Mouse (Mus musculus) liver, postnatal 0 days (tissue): ENCODE data around the gene Dync1li2. TPM values are rescaled to one million over a fixed set of nuclear protein-coding genes. Genes with fewer than 3 reads are reported as not detected.

ENCODE experiments used
- ATAC-seq: fragments of 200-750 bp; cut with Nextera tagmentation; 2 replicates; pipeline ENCODE4 v1.8.0; 2017; ENCODE audit warnings: mild to moderate bottlenecking, moderate library complexity
- DNase-seq: peaks from one replicate; pipeline ENCODE4 v3.0.0-alpha.2; 2016
- H3K27ac ChIP-seq: fragments of 300-500 bp; sonication (generic); 2 replicates; pipeline ENCODE4 v1.5.1; 2014; ENCODE audit warnings: antibody characterized with exemption, moderate library complexity, mild to moderate bottlenecking, low read depth
- H3K27me3 ChIP-seq: fragments of 300-500 bp; sonication (generic); 2 replicates; pipeline ENCODE4 v1.6.1; 2014; ENCODE audit warnings: low read length, control low read depth, mixed read lengths; ENCODE audit not compliant: insufficient read depth
- H3K36me3 ChIP-seq: fragments of 300-500 bp; sonication (generic); replicated peaks from 2 replicates; pipeline ENCODE4 v1.6.1; 2014; ENCODE audit warnings: mild to moderate bottlenecking, control low read depth, low read length, moderate library complexity, mixed read lengths; ENCODE audit not compliant: insufficient read depth
- H3K4me1 ChIP-seq: fragments of 300-500 bp; sonication (generic); 2 replicates; pipeline ENCODE4 v1.6.1; 2014; ENCODE audit warnings: antibody characterized with exemption, mild to moderate bottlenecking, control low read depth; ENCODE audit not compliant: insufficient read depth
- H3K4me2 ChIP-seq: fragments of 300-500 bp; sonication (generic); 2 replicates; pipeline ENCODE4 v1.6.1; 2014; ENCODE audit warnings: low read depth, mild to moderate bottlenecking, low read length, moderate library complexity, mixed read lengths
- H3K4me3 ChIP-seq: fragments of 300-500 bp; sonication (generic); 2 replicates; pipeline ENCODE4 v1.5.1; 2014; ENCODE audit warnings: low read depth, low read length
- H3K9ac ChIP-seq: fragments of 300-500 bp; sonication (generic); replicated peaks from 2 replicates; pipeline ENCODE4 v1.6.1; 2014; ENCODE audit warnings: mild to moderate bottlenecking, moderate library complexity
- H3K9me3 ChIP-seq: fragments of 300-500 bp; sonication (generic); 2 replicates; pipeline ENCODE4 v1.6.1; 2016; ENCODE audit warnings: mild to moderate bottlenecking, control low read depth, low read length, mixed read lengths
- CTCF ChIP-seq: sonication (generic); IDR thresholded peaks from 2 replicates; pipeline ENCODE4 v1.5.1; 2016; ENCODE audit warnings: antibody characterized with exemption, low read depth
- EP300 ChIP-seq: IDR thresholded peaks from 2 replicates; pipeline ENCODE4 v1.6.1; 2016; ENCODE audit warnings: antibody characterized with exemption, low read depth, mild to moderate bottlenecking
- whole genome bisulfite sequencing: fragments of 180-500 bp; shearing (Covaris S2); extraction: QIAGEN DNeasy Blood & Tissue Kit; methylation state at CpG from one replicate; pipeline ENCODE4 v1.1.7; 2014; ENCODE audit not compliant: insufficient replicate concordance; 5-methylcytosine and 5-hydroxymethylcytosine counted together
- polyA plus RNA-seq: library from polyadenylated mRNA; unstranded; fragments of >200 nt; fragmentation: Nextera tagmentation; extraction: Ambion mirVana; gene quantifications from 2 replicates; pipeline ENCODE4 v1.2.1, GENCODE M21; 2015

Gene Dync1li2
- polyA plus RNA-seq, 1 experiment from 2014 or later: 8.4 TPM

- H3K36me3 ChIP-seq: no peaks in the 10 kb centered on the region
- H3K4me2 ChIP-seq: peak overlapping the region; percentile 30
- WGBS: 52% methylated on average over 14 of the region's 14 CpGs
- no peaks in the 10 kb centered on the region for H3K27me3 ChIP-seq
- peak; percentile 76 for DNase-seq
- no peak overlapping the region for H3K9ac ChIP-seq
- H3K27ac ChIP-seq: peak overlapping the region; percentile 89
- no peak overlapping the region for H3K4me3 ChIP-seq
- peak; percentile 92 for ATAC-seq
- H3K4me1 ChIP-seq: peaks cover 14% of the 10 kb centered on the region
- H3K9me3 ChIP-seq: no peaks in the 10 kb centered on the region
- TF ChIP-seq CTCF (no peak), EP300 (no peak)
Observed at GRCm38 (mm10) chr8:104374864-104375846, 67.7 kb downstream of the Dync1li2 start.

- peaks cover 14% of the 10 kb centered on the region for H3K4me1 ChIP-seq
- ATAC-seq (peak; percentile 60), DNase-seq (peak; percentile 29)
- peak overlapping the region; percentile 89 for H3K27ac ChIP-seq
- no peak overlapping the region for H3K4me3 ChIP-seq
- no peaks in the 10 kb centered on the region for H3K27me3 ChIP-seq
- 65% methylated on average over 11 of the region's 11 CpGs for WGBS
- no peaks in the 10 kb centered on the region for H3K9me3 ChIP-seq
- TF ChIP-seq EP300 (no peak), CTCF (no peak)
- peak overlapping the region; percentile 15; the same call in 1 of the 2 replicates for H3K4me2 ChIP-seq
- no peaks in the 10 kb centered on the region for H3K36me3 ChIP-seq
- H3K9ac ChIP-seq: no peak overlapping the region
Observed at GRCm38 (mm10) chr8:104374269-104374668, 68.6 kb downstream of the Dync1li2 start.

GRCm38 (mm10) chr8:104373779-104374178 lies 69.1 kb downstream of the Dync1li2 start:
- Histone ChIP-seq H3K36me3 (no peaks in the 10 kb centered on the region), H3K4me3 (no peak overlapping the region), H3K4me1 (peaks cover 14% of the 10 kb centered on the region), H3K27ac (peak overlapping the region; percentile 89), H3K27me3 (no peaks in the 10 kb centered on the region), H3K9me3 (no peaks in the 10 kb centered on the region), H3K4me2 (peak overlapping the region; percentile 15; the same call in 1 of the 2 replicates), H3K9ac (no peak overlapping the region)
- DNase-seq (no peak), ATAC-seq (0 out of 2 replicates have a peak, but pooled peaks have one; percentile 10)
- WGBS: 63% methylated on average over 11 of the region's 11 CpGs
- peak; percentile 46 for TF ChIP-seq CTCF
- no peak for TF ChIP-seq EP300

DNA sequence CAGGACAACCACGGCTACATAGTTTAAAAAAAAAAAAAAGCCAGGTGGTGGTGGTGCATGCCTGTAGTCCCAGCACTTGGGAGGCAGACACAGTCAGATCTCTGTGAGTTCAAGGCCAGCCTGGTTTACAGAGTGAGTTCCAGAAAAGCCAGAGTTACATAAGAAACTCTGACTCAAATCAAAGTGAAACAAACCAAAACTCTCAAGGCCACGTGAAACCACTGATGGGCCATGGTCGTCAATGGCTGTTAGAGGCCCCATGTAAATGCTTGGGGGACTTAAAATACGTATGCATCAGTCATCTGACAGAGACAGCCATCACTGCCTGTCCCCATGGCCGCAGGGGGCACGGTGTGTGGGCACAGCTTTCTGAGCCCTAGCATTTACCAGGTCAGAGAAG lies 71.7 kb downstream of the Dync1li2 start:
- H3K36me3 ChIP-seq: no peaks in the 10 kb centered on the region
- TF ChIP-seq EP300: no peak
- ATAC-seq (no peak), DNase-seq (no peak)
- WGBS: 66% methylated on average over 6 of the region's 6 CpGs
- no peaks in the 10 kb centered on the region for H3K9me3 ChIP-seq
- no peak overlapping the region for H3K9ac ChIP-seq
- no peaks in the 10 kb centered on the region for H3K27me3 ChIP-seq
- H3K4me1 ChIP-seq: peaks cover 13% of the 10 kb centered on the region
- no peak overlapping the region for H3K4me2 ChIP-seq
- H3K4me3 ChIP-seq: no peak overlapping the region
- no peak overlapping the region for H3K27ac ChIP-seq

DNA sequence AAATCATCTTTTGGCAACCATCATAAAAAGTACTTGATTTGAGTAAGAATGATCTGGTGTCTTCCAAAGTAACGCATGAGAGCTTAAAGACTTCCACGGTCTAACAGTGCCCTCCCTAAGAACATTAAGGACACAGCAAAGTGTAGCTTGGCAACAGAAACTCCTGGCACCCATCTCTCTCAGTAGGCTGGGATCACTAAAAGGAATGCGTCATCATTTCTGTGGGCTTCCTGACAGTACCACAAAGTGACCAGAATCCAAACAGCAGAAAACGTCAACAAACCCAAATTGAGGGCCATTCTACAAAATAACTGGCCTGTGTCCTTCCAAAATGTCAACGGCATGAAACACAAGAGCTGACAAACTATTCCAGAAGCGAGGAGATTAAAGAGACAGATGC lies 72.8 kb downstream of the Dync1li2 start:
- no peak for ATAC-seq
- no peak overlapping the region for H3K27ac ChIP-seq
- no peak overlapping the region for H3K9ac ChIP-seq
- TF ChIP-seq CTCF (no peak), EP300 (no peak)
- H3K4me3 ChIP-seq: no peak overlapping the region
- H3K36me3 ChIP-seq: no peaks in the 10 kb centered on the region
- no peak for DNase-seq
- 70% methylated on average over 6 of the region's 6 CpGs for WGBS
- H3K9me3 ChIP-seq: no peaks in the 10 kb centered on the region
- no peak overlapping the region for H3K4me2 ChIP-seq
- H3K27me3 ChIP-seq: no peaks in the 10 kb centered on the region
- H3K4me1 ChIP-seq: peaks cover 5% of the 10 kb centered on the region; the same call in 1 of the 2 replicates

GRCm38 (mm10) chr8:104369591-104369990 lies 73.3 kb downstream of the Dync1li2 start:
- H3K4me2 ChIP-seq: no peak overlapping the region
- no peaks in the 10 kb centered on the region for H3K36me3 ChIP-seq
- H3K27ac ChIP-seq: no peak overlapping the region
- 76% methylated on average over 12 of the region's 12 CpGs for WGBS
- TF ChIP-seq EP300 (no peak), CTCF (no peak)
- H3K9me3 ChIP-seq: no peaks in the 10 kb centered on the region
- ATAC-seq: no peak
- peaks cover 5% of the 10 kb centered on the region; the same call in 1 of the 2 replicates for H3K4me1 ChIP-seq
- no peak overlapping the region for H3K4me3 ChIP-seq
- no peaks in the 10 kb centered on the region for H3K27me3 ChIP-seq
- DNase-seq: no peak
- no peak overlapping the region for H3K9ac ChIP-seq

Other genes starting within 250 kb of the Dync1li2 start
- 10.3 and 10.6 TPM in 2 replicates for gene Tk2, start 194.5 kb downstream of the Dync1li2 start, polyA plus RNA-seq
- 16.7 and 17.3 TPM in 2 replicates for gene Cklf, start 192.2 kb downstream of the Dync1li2 start, polyA plus RNA-seq
- gene Cmtm2a, start 149.9 kb downstream of the Dync1li2 start, polyA plus RNA-seq: not detected in 2 replicates
- not detected in 2 replicates for gene Gm45711, start 133.0 kb downstream of the Dync1li2 start, polyA plus RNA-seq
- gene Cmtm1, start 132.9 kb downstream of the Dync1li2 start, polyA plus RNA-seq: not detected in 2 replicates
- gene Gm11020, start 121.5 kb downstream of the Dync1li2 start, polyA plus RNA-seq: not detected in 2 replicates
- not detected in 2 replicates for gene Cmtm2b, start 120.8 kb downstream of the Dync1li2 start, polyA plus RNA-seq
- 24.9 and 25.0 TPM in 2 replicates for gene Cmtm3, start 103.6 kb downstream of the Dync1li2 start, polyA plus RNA-seq
- 0.94 and 1.1 TPM in 2 replicates for gene Cmtm4, start 47.2 kb downstream of the Dync1li2 start, polyA plus RNA-seq
- 0.05 and 0.06 TPM in 2 replicates for gene Terb1, start 66.9 kb upstream of the Dync1li2 start, polyA plus RNA-seq
- gene Nae1, start 91.6 kb upstream of the Dync1li2 start, polyA plus RNA-seq: 24.3 and 24.4 TPM in 2 replicates
- gene Car7, start 91.6 kb upstream of the Dync1li2 start, polyA plus RNA-seq: 2.1 and 3.5 TPM in 2 replicates
- gene Pdp2, start 148.4 kb upstream of the Dync1li2 start, polyA plus RNA-seq: 10.0 and 10.1 TPM in 2 replicates
- 0.06 and 0.44 TPM in 2 replicates for gene Cdh16, start 181.3 kb upstream of the Dync1li2 start, polyA plus RNA-seq
- gene Rrad, start 188.3 kb upstream of the Dync1li2 start, polyA plus RNA-seq: 0.49 and 0.63 TPM in 2 replicates
- gene Ciao2b, start 198.9 kb upstream of the Dync1li2 start, polyA plus RNA-seq: 32.0 and 34.9 TPM in 2 replicates